Mouse (Mus musculus): Measurements from ENCODE around the gene Elfn2. TPM values are rescaled to one million over a fixed set of nuclear protein-coding genes. Genes with fewer than 3 reads are reported as not detected.
A peak's percentile ranks its signal among the peaks of the same experiment; 100 is the strongest.

The Elfn2 gene
- polyA plus RNA-seq, 1 experiment from 2014 or later = 0.03 TPM

DNA sequence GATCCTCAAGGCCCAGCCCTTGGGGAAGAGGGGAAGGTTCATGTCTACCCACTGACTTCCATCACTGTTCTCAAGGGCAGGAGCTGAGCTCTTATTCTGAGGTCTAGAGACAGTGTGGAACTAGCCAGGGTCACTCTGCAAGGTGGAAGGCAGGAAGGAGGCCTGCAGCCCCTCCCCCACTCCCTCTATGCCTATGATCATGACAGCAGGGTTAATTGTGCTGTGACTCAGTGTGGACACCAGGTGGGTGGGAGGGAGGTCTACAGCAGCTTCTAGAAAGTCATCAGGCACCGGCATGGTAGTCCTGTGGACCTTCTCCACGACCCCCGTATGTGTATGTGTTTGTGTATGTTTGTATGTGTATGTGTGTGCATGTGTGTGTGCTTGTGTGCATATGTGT lies 14.6 kb downstream of the Elfn2 start:
- no peak overlapping the region for H3K4me2 ChIP-seq
- WGBS = 87% methylated on average over 3 of the region's 3 CpGs
- no peak overlapping the region for H3K9ac ChIP-seq (replicated peaks)
- H3K27me3 ChIP-seq = peaks cover 39% of the 10 kb centered on the region
- no peaks in the 10 kb centered on the region for H3K9me3 ChIP-seq
- H3K36me3 ChIP-seq = no peaks in the 10 kb centered on the region
- ATAC-seq (ENCODE audit: insufficient number of reproducible peaks, insufficient read depth, low FRiP score, low TSS enrichment, low read depth) = no peak
- no peak overlapping the region for H3K27ac ChIP-seq
- H3K4me3 ChIP-seq (replicated peaks) = no peak overlapping the region
- no peaks in the 10 kb centered on the region; the same call in 1 of the 2 replicates for H3K4me1 ChIP-seq (replicated peaks)

GRCm38 (mm10) chr15:78700420-78700819 lies 18.2 kb downstream of the Elfn2 start:
- Histone ChIP-seq H3K36me3 (no peaks in the 10 kb centered on the region), H3K9ac (replicated peaks) (no peak overlapping the region), H3K4me2 (no peak overlapping the region), H3K9me3 (no peaks in the 10 kb centered on the region), H3K4me3 (replicated peaks) (no peak overlapping the region), H3K4me1 (replicated peaks) (peaks cover 3% of the 10 kb centered on the region; the same call in 1 of the 2 replicates), H3K27me3 (peaks cover 23% of the 10 kb centered on the region), H3K27ac (no peak overlapping the region)
- ATAC-seq (ENCODE audit: insufficient number of reproducible peaks, insufficient read depth, low FRiP score, low TSS enrichment, low read depth) = no peak
- 72% methylated on average over 2 of the region's 2 CpGs for WGBS

- Histone ChIP-seq H3K27ac (no peak overlapping the region), H3K27me3 (peaks cover 18% of the 10 kb centered on the region), H3K9ac (replicated peaks) (no peak overlapping the region), H3K9me3 (no peaks in the 10 kb centered on the region), H3K4me2 (no peak overlapping the region), H3K36me3 (no peaks in the 10 kb centered on the region), H3K4me3 (replicated peaks) (no peak overlapping the region), H3K4me1 (replicated peaks) (peaks cover 3% of the 10 kb centered on the region; the same call in 1 of the 2 replicates)
- 64% methylated on average over 3 of the region's 3 CpGs for WGBS
- no peak for ATAC-seq (ENCODE audit: insufficient number of reproducible peaks, insufficient read depth, low FRiP score, low TSS enrichment, low read depth)
Observed at GRCm38 (mm10) chr15:78699513-78699912, 19.1 kb downstream of the Elfn2 start.

GRCm38 (mm10) chr15:78698491-78699135 lies 20.0 kb downstream of the Elfn2 start:
- H3K27me3 ChIP-seq = peaks cover 14% of the 10 kb centered on the region
- H3K36me3 ChIP-seq = no peaks in the 10 kb centered on the region
- H3K9ac ChIP-seq (replicated peaks) = no peak overlapping the region
- ATAC-seq (ENCODE audit: insufficient number of reproducible peaks, insufficient read depth, low FRiP score, low TSS enrichment, low read depth) = no peak
- peaks cover 3% of the 10 kb centered on the region; the same call in 1 of the 2 replicates for H3K4me1 ChIP-seq (replicated peaks)
- no peak overlapping the region for H3K4me3 ChIP-seq (replicated peaks)
- H3K9me3 ChIP-seq = no peaks in the 10 kb centered on the region
- H3K27ac ChIP-seq = no peak overlapping the region
- WGBS = 85% methylated on average over 13 of the region's 13 CpGs
- H3K4me2 ChIP-seq = no peak overlapping the region

GRCm38 (mm10) chr15:78698084-78698483 lies 20.5 kb downstream of the Elfn2 start:
- H3K4me2 ChIP-seq = no peak overlapping the region
- peaks cover 3% of the 10 kb centered on the region; the same call in 1 of the 2 replicates for H3K4me1 ChIP-seq (replicated peaks)
- no peak overlapping the region for H3K9ac ChIP-seq (replicated peaks)
- no peak overlapping the region for H3K4me3 ChIP-seq (replicated peaks)
- no peaks in the 10 kb centered on the region for H3K36me3 ChIP-seq
- 33% methylated on average over 5 of the region's 5 CpGs for WGBS
- H3K27ac ChIP-seq = no peak overlapping the region
- no peaks in the 10 kb centered on the region for H3K9me3 ChIP-seq
- no peak for ATAC-seq (ENCODE audit: insufficient number of reproducible peaks, insufficient read depth, low FRiP score, low TSS enrichment, low read depth)
- peaks cover 10% of the 10 kb centered on the region for H3K27me3 ChIP-seq

GRCm38 (mm10) chr15:78695745-78696144 lies 22.8 kb downstream of the Elfn2 start:
- H3K9ac ChIP-seq (replicated peaks) = no peak overlapping the region
- ATAC-seq (ENCODE audit: insufficient number of reproducible peaks, insufficient read depth, low FRiP score, low TSS enrichment, low read depth) = no peak
- H3K27me3 ChIP-seq = peaks cover 4% of the 10 kb centered on the region
- H3K27ac ChIP-seq = no peak overlapping the region
- H3K4me3 ChIP-seq (replicated peaks) = no peak overlapping the region
- H3K9me3 ChIP-seq = no peaks in the 10 kb centered on the region
- no peak overlapping the region for H3K4me2 ChIP-seq
- peaks cover 3% of the 10 kb centered on the region; the same call in 1 of the 2 replicates for H3K4me1 ChIP-seq (replicated peaks)
- no peaks in the 10 kb centered on the region for H3K36me3 ChIP-seq
- WGBS = 13% methylated on average over 5 of the region's 5 CpGs

- H3K9ac ChIP-seq (replicated peaks) = peak overlapping the region; percentile 14; the same call in 1 of the 2 replicates
- H3K27ac ChIP-seq = peak overlapping the region; percentile 35; the same call in 1 of the 2 replicates
- no peaks in the 10 kb centered on the region for H3K9me3 ChIP-seq
- H3K4me2 ChIP-seq = no peak overlapping the region
- no peaks in the 10 kb centered on the region for H3K4me1 ChIP-seq (replicated peaks)
- ATAC-seq (ENCODE audit: insufficient number of reproducible peaks, insufficient read depth, low FRiP score, low TSS enrichment, low read depth) = no peak
- H3K36me3 ChIP-seq = no peaks in the 10 kb centered on the region
- peaks cover 4% of the 10 kb centered on the region; the same call in 1 of the 2 replicates for H3K27me3 ChIP-seq
- no peak overlapping the region for H3K4me3 ChIP-seq (replicated peaks)
- 65% methylated on average over 8 of the region's 8 CpGs for WGBS
Observed at GRCm38 (mm10) chr15:78692505-78692904, 26.1 kb downstream of the Elfn2 start.

DNA sequence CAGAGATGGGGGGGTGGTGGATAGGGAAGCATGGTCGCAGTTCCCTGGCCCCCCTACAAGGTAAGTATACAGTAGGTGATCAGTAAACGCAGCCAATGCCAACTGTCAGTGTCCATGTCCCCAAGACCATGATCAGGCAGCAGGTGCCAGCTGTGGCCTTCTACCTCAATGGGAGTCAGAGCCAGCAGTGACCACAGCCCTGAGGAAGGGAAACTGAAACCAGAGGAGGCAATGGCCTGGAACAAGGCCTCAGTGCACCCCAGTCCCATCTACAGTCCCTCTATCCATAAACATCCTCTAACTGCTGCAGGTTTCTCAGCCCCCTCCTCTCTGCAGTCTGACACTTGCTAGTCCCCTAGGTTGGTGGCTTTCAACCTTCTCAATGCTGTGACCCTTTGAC lies 27.9 kb downstream of the Elfn2 start:
- no peak overlapping the region for H3K4me2 ChIP-seq
- ATAC-seq (ENCODE audit: insufficient number of reproducible peaks, insufficient read depth, low FRiP score, low TSS enrichment, low read depth) = no peak
- H3K36me3 ChIP-seq = no peaks in the 10 kb centered on the region
- H3K4me3 ChIP-seq (replicated peaks) = no peak overlapping the region
- H3K4me1 ChIP-seq (replicated peaks) = no peaks in the 10 kb centered on the region
- H3K27ac ChIP-seq = no peak overlapping the region
- H3K9me3 ChIP-seq = no peaks in the 10 kb centered on the region
- H3K9ac ChIP-seq (replicated peaks) = no peak overlapping the region
- H3K27me3 ChIP-seq = no peaks in the 10 kb centered on the region
- 85% methylated on average over 2 of the region's 2 CpGs for WGBS

- no peak overlapping the region for H3K9ac ChIP-seq (replicated peaks)
- no peak for ATAC-seq (ENCODE audit: insufficient number of reproducible peaks, insufficient read depth, low FRiP score, low TSS enrichment, low read depth)
- H3K4me2 ChIP-seq = no peak overlapping the region
- no peaks in the 10 kb centered on the region for H3K36me3 ChIP-seq
- no peaks in the 10 kb centered on the region for H3K9me3 ChIP-seq
- H3K27ac ChIP-seq = no peak overlapping the region
- WGBS = 62% methylated on average over 7 of the region's 7 CpGs
- H3K4me1 ChIP-seq (replicated peaks) = peaks cover 20% of the 10 kb centered on the region
- no peak overlapping the region for H3K4me3 ChIP-seq (replicated peaks)
- H3K27me3 ChIP-seq = peaks cover 27% of the 10 kb centered on the region
Observed at GRCm38 (mm10) chr15:78686910-78687309, 31.7 kb downstream of the Elfn2 start.

DNA sequence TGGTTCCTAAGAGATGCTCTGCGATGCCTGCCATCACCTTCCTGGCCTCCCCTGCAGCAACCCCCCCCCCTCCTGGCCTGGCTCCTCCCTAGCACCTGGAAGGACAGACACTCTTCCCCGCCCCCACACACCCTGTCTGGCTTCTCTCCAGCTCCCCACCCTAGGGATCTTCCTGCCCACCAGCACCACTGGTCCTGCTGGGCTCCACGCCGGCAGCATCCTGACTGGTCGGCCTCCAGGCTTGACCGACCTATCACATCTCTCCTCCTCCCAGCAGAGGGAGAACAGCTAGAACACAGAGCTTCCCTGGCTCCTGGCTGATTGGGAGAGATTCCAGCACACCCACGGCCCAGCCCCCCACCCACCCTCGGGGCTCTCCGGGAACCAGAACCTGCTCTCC lies 34.5 kb downstream of the Elfn2 start:
- 3% methylated on average over 9 of the region's 9 CpGs for WGBS
- H3K27me3 ChIP-seq = peaks cover 30% of the 10 kb centered on the region
- no peak overlapping the region for H3K9ac ChIP-seq (replicated peaks)
- no peak overlapping the region for H3K4me3 ChIP-seq (replicated peaks)
- H3K9me3 ChIP-seq = no peaks in the 10 kb centered on the region
- peaks cover 24% of the 10 kb centered on the region for H3K4me1 ChIP-seq (replicated peaks)
- ATAC-seq (ENCODE audit: insufficient number of reproducible peaks, insufficient read depth, low FRiP score, low TSS enrichment, low read depth) = no peak
- H3K27ac ChIP-seq = no peak overlapping the region
- no peaks in the 10 kb centered on the region for H3K36me3 ChIP-seq
- H3K4me2 ChIP-seq = peak overlapping the region; percentile 24; the same call in 1 of the 2 replicates

DNA sequence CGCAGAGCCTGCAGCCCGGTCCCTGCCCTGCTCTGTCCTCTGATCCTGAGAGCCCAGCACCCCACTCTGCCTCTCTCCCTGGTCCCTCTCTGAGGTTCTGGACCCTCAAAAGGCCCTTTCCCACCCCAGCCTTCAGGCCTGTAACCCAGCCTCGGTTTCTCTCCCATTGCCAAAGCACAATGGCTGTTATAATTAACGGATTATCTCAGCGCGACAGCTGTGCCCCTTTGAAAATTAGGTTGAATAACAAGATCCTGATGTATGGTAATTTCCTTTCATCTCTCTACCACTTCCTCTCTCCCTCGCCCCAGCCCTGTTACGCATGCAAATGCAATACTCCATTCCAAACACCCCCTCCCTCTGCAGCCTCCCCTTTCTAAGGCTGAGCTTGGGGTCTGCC lies 35.1 kb downstream of the Elfn2 start:
- Histone ChIP-seq H3K27me3 (peaks cover 35% of the 10 kb centered on the region), H3K36me3 (no peaks in the 10 kb centered on the region), H3K9ac (replicated peaks) (no peak overlapping the region), H3K27ac (no peak overlapping the region), H3K4me1 (replicated peaks) (peaks cover 24% of the 10 kb centered on the region), H3K4me2 (no peak overlapping the region), H3K4me3 (replicated peaks) (no peak overlapping the region), H3K9me3 (no peaks in the 10 kb centered on the region)
- ATAC-seq (ENCODE audit: insufficient number of reproducible peaks, insufficient read depth, low FRiP score, low TSS enrichment, low read depth) = no peak
- WGBS = 24% methylated on average over 8 of the region's 8 CpGs

GRCm38 (mm10) chr15:78681781-78682180 lies 36.8 kb downstream of the Elfn2 start:
- no peaks in the 10 kb centered on the region for H3K9me3 ChIP-seq
- 62% methylated on average over 8 of the region's 8 CpGs for WGBS

More at GRCm38 (mm10) chr15:78681781-78682180, 36.8 kb downstream of the Elfn2 start:
- Histone ChIP-seq H3K36me3 (no peaks in the 10 kb centered on the region), H3K9ac (replicated peaks) (no peak overlapping the region), H3K4me1 (replicated peaks) (peaks cover 24% of the 10 kb centered on the region), H3K4me3 (replicated peaks) (no peak overlapping the region), H3K4me2 (no peak overlapping the region), H3K27me3 (peaks cover 44% of the 10 kb centered on the region), H3K27ac (0 out of 2 replicates have a peak overlapping the region, but pooled peaks have one; percentile 17)
- ATAC-seq (ENCODE audit: insufficient number of reproducible peaks, insufficient read depth, low FRiP score, low TSS enrichment, low read depth) = no peak
